Mouse (Mus musculus) hindbrain, postnatal 0 days (tissue): Measurements from ENCODE around the gene Lrrk1. TPM values are rescaled to one million over a fixed set of nuclear protein-coding genes. Genes with fewer than 3 reads are reported as not detected.

Experiments
- ATAC-seq: fragments of 200-750 bp; cut with Nextera tagmentation; 2 replicates; pipeline ENCODE4 v1.8.0; 2017; ENCODE audit warnings: mild to moderate bottlenecking, moderate TSS enrichment, moderate library complexity
- DNase-seq: peaks from one replicate; pipeline ENCODE4 v3.0.0-alpha.2; 2015; ENCODE audit warnings: low spot score
- H3K27ac ChIP-seq: fragments of 300-500 bp; sonication (generic); 2 replicates; pipeline ENCODE4 v1.5.1; 2014; ENCODE audit warnings: mild to moderate bottlenecking
- H3K27me3 ChIP-seq: fragments of 300-500 bp; sonication (generic); 2 replicates; pipeline ENCODE4 v1.6.1; 2014; ENCODE audit warnings: low read length, mixed read lengths; ENCODE audit not compliant: insufficient read depth
- H3K36me3 ChIP-seq: fragments of 300-500 bp; sonication (generic); 2 replicates; pipeline ENCODE4 v1.6.1; 2014; ENCODE audit warnings: low read length, mixed read lengths; ENCODE audit not compliant: insufficient read depth
- H3K4me1 ChIP-seq: fragments of 300-500 bp; sonication (generic); 2 replicates; pipeline ENCODE4 v1.6.1; 2014; ENCODE audit warnings: antibody characterized with exemption, low read length, mixed read lengths; ENCODE audit not compliant: insufficient read depth
- H3K4me2 ChIP-seq: fragments of 300-500 bp; sonication (generic); 2 replicates; pipeline ENCODE4 v1.6.1; 2014; ENCODE audit warnings: low read depth, mild to moderate bottlenecking, low read length, moderate library complexity, mixed read lengths
- H3K4me3 ChIP-seq: fragments of 300-500 bp; sonication (generic); 2 replicates; pipeline ENCODE4 v1.5.1; 2014; ENCODE audit warnings: low read length
- H3K9ac ChIP-seq: fragments of 300-500 bp; sonication (generic); replicated peaks from 2 replicates; pipeline ENCODE4 v1.6.1; 2014; ENCODE audit warnings: mild to moderate bottlenecking, low read length, moderate library complexity, mixed read lengths
- H3K9me3 ChIP-seq: fragments of 300-500 bp; sonication (generic); 2 replicates; pipeline ENCODE4 v1.6.1; 2016; ENCODE audit warnings: low read length, mixed read lengths
- CTCF ChIP-seq: IDR thresholded peaks from 2 replicates; pipeline ENCODE4 v1.5.1; 2016; ENCODE audit warnings: antibody characterized with exemption, control low read depth, low read depth
- WGBS: fragments of 180-500 bp; shearing (Covaris S2); extraction: QIAGEN DNeasy Blood & Tissue Kit; methylation state at CpG from one replicate; pipeline ENCODE4 v1.1.7; 2014; 5-methylcytosine and 5-hydroxymethylcytosine counted together
- polyA plus RNA-seq: library from polyadenylated mRNA; unstranded; fragments of >200 nt; fragmentation: Nextera tagmentation; extraction: Ambion mirVana; gene quantifications from 2 replicates; pipeline ENCODE4 v1.2.1, GENCODE M21; 2015
- total RNA-seq: library from RNA; depleted of rRNA; stranded (reverse); fragments of >200 nt; gene quantifications from 2 replicates; pipeline ENCODE4 v1.2.3, GENCODE M21; 2014

Lrrk1 gene
- total and polyA plus RNA-seq, 2 experiments from 2014 or later: 2.5 to 4.1 TPM

DNA sequence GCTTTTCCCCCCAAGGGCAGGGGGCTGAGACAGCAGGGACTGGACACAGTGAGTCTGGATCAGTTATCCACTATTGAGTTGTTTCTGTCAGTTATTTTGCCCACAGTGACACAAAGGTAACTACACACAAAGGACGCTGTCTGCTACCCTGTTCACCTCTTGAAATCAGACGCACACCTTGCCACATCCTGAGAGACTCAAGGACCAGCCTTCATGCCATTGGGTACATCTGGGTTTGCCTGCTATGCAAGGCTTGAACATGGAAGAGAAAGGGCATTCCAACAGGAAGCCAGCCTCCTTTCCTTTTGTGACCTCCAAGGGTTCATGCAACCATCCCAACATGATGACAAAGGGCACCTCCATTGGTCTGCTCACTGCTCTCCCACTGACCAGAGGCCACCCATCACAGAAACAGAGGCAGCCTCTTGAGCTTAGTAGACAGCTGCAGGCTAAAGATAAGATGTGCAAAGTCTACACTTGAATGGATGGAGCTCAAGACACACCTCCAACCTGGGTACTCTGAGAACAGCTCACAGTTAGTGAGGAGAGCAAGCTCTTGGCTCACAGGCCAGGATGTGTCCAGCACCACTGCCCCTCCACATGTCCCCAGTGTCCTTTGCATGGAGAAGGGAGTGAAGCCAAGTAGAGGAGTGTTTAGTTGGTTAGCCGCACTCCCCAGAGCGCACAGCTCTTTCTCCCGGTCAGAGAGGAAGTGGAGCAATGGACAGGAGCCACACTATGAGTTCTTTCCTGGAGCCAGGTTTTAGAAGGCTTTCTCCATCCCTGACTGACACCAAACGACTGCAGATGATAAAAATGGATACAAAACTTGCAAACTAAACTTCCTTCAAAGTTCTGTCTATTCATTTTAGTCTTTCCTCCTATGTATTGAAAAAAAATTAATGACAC, 121.0 kb downstream of the Lrrk1 start:
- TF ChIP-seq CTCF: no peak
- WGBS: 89% methylated on average over 6 of the region's 6 CpGs

GRCm38 (mm10) chr7:66263421-66263820, 124.7 kb downstream of the Lrrk1 start:
- H3K4me1 ChIP-seq: peaks cover 8% of the 10 kb centered on the region
- no peaks in the 10 kb centered on the region for H3K9me3 ChIP-seq
- no peak overlapping the region for H3K27ac ChIP-seq
- no peak overlapping the region for H3K9ac ChIP-seq
- no peak overlapping the region for H3K4me2 ChIP-seq
- no peak overlapping the region for H3K4me3 ChIP-seq
- no peak for DNase-seq
- TF ChIP-seq CTCF: no peak
- no peak for ATAC-seq
- no peaks in the 10 kb centered on the region for H3K36me3 ChIP-seq
- WGBS: 58% methylated on average over 5 of the region's 5 CpGs
- no peaks in the 10 kb centered on the region for H3K27me3 ChIP-seq

More for the DNA sequence above, 121.0 kb downstream of the Lrrk1 start:
- ATAC-seq (no peak), DNase-seq (no peak)
- H3K9me3 ChIP-seq: no peaks in the 10 kb centered on the region
- no peaks in the 10 kb centered on the region for H3K27me3 ChIP-seq
- no peaks in the 10 kb centered on the region for H3K36me3 ChIP-seq
- H3K4me2 ChIP-seq: no peak overlapping the region
- H3K27ac ChIP-seq: no peak overlapping the region
- H3K4me3 ChIP-seq: no peak overlapping the region
- no peaks in the 10 kb centered on the region for H3K4me1 ChIP-seq
- no peak overlapping the region for H3K9ac ChIP-seq

DNA sequence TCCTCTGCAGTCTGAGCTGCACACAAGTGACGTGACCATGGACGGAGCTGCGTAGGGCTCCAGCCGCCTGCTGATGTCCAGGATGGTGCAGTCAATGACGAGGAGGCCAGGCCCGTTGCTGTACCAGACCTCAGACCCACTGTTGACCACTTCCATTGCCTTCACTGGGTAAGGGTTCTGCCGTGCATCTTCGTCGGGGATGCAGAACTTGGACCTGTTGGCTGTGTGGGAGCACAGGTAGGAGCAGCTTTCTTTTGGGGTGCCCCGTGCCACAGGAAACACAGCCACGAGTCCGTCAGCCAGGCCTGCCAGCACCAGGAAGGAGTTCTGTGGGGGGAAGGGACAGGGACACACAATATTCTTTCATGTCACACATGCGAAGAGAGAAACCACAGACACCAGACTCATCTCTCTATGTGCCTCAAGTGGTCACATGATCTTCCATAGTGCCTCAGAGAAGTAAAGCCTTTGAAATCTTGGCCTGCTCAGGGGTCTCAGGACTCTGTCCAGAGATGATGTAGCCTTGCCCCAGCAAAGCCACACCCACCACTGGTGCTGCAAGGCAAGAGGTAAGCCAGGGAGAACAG, 125.5 kb downstream of the Lrrk1 start:
- Histone ChIP-seq H3K27ac (no peak overlapping the region), H3K36me3 (no peaks in the 10 kb centered on the region), H3K9ac (no peak overlapping the region), H3K27me3 (no peaks in the 10 kb centered on the region), H3K4me1 (peaks cover 8% of the 10 kb centered on the region), H3K4me2 (no peak overlapping the region), H3K9me3 (no peaks in the 10 kb centered on the region), H3K4me3 (no peak overlapping the region)
- no peak for TF ChIP-seq CTCF
- DNase-seq: no peak
- 97% methylated on average over 13 of the region's 13 CpGs for WGBS
- no peak for ATAC-seq

- ATAC-seq: peak; percentile 83
- Histone ChIP-seq H3K27ac (peak overlapping the region; percentile 52; the same call in 1 of the 2 replicates), H3K9ac (no peak overlapping the region), H3K4me3 (no peak overlapping the region), H3K36me3 (no peaks in the 10 kb centered on the region), H3K4me1 (peaks cover 8% of the 10 kb centered on the region), H3K4me2 (no peak overlapping the region), H3K27me3 (no peaks in the 10 kb centered on the region), H3K9me3 (no peaks in the 10 kb centered on the region)
- WGBS: 41% methylated on average over 7 of the region's 7 CpGs
- no peak for TF ChIP-seq CTCF
- peak; percentile 83 for DNase-seq
These were observed 127.3 kb downstream of the Lrrk1 start for GRCm38 (mm10) chr7:66260763-66261390.

- WGBS: 82% methylated on average over 8 of the region's 8 CpGs
- no peaks in the 10 kb centered on the region for H3K27me3 ChIP-seq
- H3K9ac ChIP-seq: no peak overlapping the region
- peak overlapping the region; percentile 52; the same call in 1 of the 2 replicates for H3K27ac ChIP-seq
- no peak overlapping the region for H3K4me3 ChIP-seq
- peaks cover 8% of the 10 kb centered on the region for H3K4me1 ChIP-seq
- no peaks in the 10 kb centered on the region for H3K9me3 ChIP-seq
- no peak overlapping the region for H3K4me2 ChIP-seq
- TF ChIP-seq CTCF: no peak
- DNase-seq: no peak
- ATAC-seq: no peak
- H3K36me3 ChIP-seq: no peaks in the 10 kb centered on the region
These were observed 127.9 kb downstream of the Lrrk1 start for GRCm38 (mm10) chr7:66260295-66260694.

DNA sequence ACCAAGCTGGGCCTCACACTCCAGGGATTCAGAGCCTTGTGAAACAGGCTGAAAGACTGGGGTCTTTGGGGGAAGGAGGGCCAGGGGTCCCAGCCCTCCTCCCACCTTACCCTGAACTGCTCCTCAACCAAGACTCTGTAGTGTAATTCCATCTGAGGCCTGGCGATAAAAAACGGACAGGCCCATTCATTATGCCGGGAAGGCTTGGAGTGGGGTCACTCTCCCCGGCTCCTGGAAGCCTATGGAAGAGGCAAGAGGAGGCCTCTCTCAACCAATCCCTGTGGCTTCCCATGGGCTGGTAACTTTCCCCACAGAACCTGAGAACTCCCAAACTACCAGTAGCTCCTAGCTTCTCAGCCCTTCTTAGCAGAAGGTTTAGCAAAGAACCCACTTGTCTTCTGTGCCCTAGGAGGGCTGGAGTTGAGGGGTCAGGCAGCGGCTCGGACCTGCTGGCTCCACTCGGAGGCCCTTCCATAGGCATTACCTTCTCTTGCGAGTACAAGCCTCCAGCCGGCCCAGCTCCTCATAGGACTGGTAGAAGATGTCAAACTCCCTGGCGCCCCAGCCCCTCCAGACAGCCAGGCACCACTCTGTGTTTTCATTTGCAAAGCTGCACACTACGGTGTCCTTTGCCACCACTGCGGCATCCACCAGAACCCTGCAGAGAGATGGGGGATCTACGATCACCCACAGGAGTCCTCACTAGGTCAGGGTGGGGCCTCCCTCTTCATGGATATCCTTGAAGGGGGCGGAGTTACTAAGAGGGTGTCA, 128.5 kb downstream of the Lrrk1 start:
- Histone ChIP-seq H3K36me3 (no peaks in the 10 kb centered on the region), H3K9ac (no peak overlapping the region), H3K4me3 (no peak overlapping the region), H3K4me1 (peaks cover 8% of the 10 kb centered on the region), H3K27me3 (no peaks in the 10 kb centered on the region), H3K9me3 (no peaks in the 10 kb centered on the region), H3K27ac (no peak overlapping the region), H3K4me2 (no peak overlapping the region)
- ATAC-seq (no peak), DNase-seq (no peak)
- 85% methylated on average over 14 of the region's 14 CpGs for WGBS
- TF ChIP-seq CTCF: no peak
